Mouse (Mus musculus) adrenal gland, postnatal 10 days (tissue): Measurements from ENCODE around the gene Aplnr. TPM values are rescaled to one million over a fixed set of nuclear protein-coding genes. Genes with fewer than 3 reads are reported as not detected.

Experiments used
- DNase-seq: peaks from one replicate; pipeline ENCODE4 v3.0.0; 2021; ENCODE audit warnings: mixed read lengths
- total RNA-seq, 2 experiments: library from RNA; stranded (reverse); gene quantifications; 2 replicates each; pipeline ENCODE4 v1.2.3; 2021

Aplnr gene
- total RNA-seq, 2 experiments from 2014 or later = 77.0 to 167 TPM

GRCm38 (mm10) chr2:85137601-85138140 is 1.6 kb downstream of the Aplnr start:
- no peak for DNase-seq

- no peak for DNase-seq
These were observed 2.1 kb downstream of the Aplnr start for GRCm38 (mm10) chr2:85138143-85138542.

- DNase-seq = no peak
These were observed 3.4 kb downstream of the Aplnr start for GRCm38 (mm10) chr2:85139393-85139792.

GRCm38 (mm10) chr2:85139846-85140245 is 3.8 kb downstream of the Aplnr start:
- DNase-seq = no peak

GRCm38 (mm10) chr2:85140833-85141232 is 4.8 kb downstream of the Aplnr start:
- no peak for DNase-seq

GRCm38 (mm10) chr2:85144908-85145307 is 8.9 kb downstream of the Aplnr start:
- DNase-seq = no peak

- DNase-seq = no peak
These were observed 9.3 kb downstream of the Aplnr start for GRCm38 (mm10) chr2:85145346-85145745.

GRCm38 (mm10) chr2:85147481-85147880 is 11.5 kb downstream of the Aplnr start:
- no peak for DNase-seq

- DNase-seq = no peak
These were observed 14.3 kb downstream of the Aplnr start for GRCm38 (mm10) chr2:85150373-85150772.

- DNase-seq = no peak
These were observed 15.2 kb downstream of the Aplnr start for GRCm38 (mm10) chr2:85151233-85151632.

- no peak for DNase-seq
These were observed 19.3 kb downstream of the Aplnr start for GRCm38 (mm10) chr2:85155334-85155733.

GRCm38 (mm10) chr2:85156136-85156535 is 20.1 kb downstream of the Aplnr start:
- DNase-seq = no peak

- DNase-seq = no peak
These were observed 21.4 kb downstream of the Aplnr start for GRCm38 (mm10) chr2:85157382-85157781.

GRCm38 (mm10) chr2:85160901-85161637 is 25.0 kb downstream of the Aplnr start:
- no peak for DNase-seq

- no peak for DNase-seq
These were observed 25.6 kb downstream of the Aplnr start for GRCm38 (mm10) chr2:85161638-85162093.

- DNase-seq = peak; percentile 28
These were observed 27.5 kb downstream of the Aplnr start for GRCm38 (mm10) chr2:85163311-85164047.

GRCm38 (mm10) chr2:85167624-85168023 is 31.6 kb downstream of the Aplnr start:
- no peak for DNase-seq

GRCm38 (mm10) chr2:85168327-85168726 is 32.3 kb downstream of the Aplnr start:
- no peak for DNase-seq

GRCm38 (mm10) chr2:85172071-85172762 is 36.2 kb downstream of the Aplnr start:
- DNase-seq = no peak

GRCm38 (mm10) chr2:85172763-85173103 is 36.7 kb downstream of the Aplnr start:
- no peak for DNase-seq

- no peak for DNase-seq
These were observed 37.5 kb downstream of the Aplnr start for GRCm38 (mm10) chr2:85173545-85173944.

- no peak for DNase-seq
These were observed 42.2 kb downstream of the Aplnr start for GRCm38 (mm10) chr2:85178139-85178800.
